Mouse (Mus musculus) CH12.LX (cell line): ENCODE measurements around the gene Dip2b. TPM values are rescaled to one million over a fixed set of nuclear protein-coding genes. Genes with fewer than 3 reads are reported as not detected.

ENCODE experiments used
- DNase-seq: peaks from one replicate; pipeline ENCODE4 v3.0.0-alpha.2; 2013; ENCODE audit errors: extremely low read depth
- H3K27ac ChIP-seq: 2 replicates; pipeline ENCODE4 v1.5.1; 2012; ENCODE audit warnings: low read depth, mild to moderate bottlenecking, control low read depth, moderate library complexity; ENCODE audit not compliant: insufficient read depth
- H3K27me3 ChIP-seq: replicated peaks from 2 replicates; pipeline ENCODE3; 2012; ENCODE audit warnings: inconsistent platforms
- H3K36me3 ChIP-seq, 2 experiments: replicated peaks in 1 of 2; 2 replicates each; pipeline versions ENCODE3 to v1.6.1; 2012; ENCODE audit warnings: inconsistent platforms in 1 of 2, low read length in 1 of 2, mild to moderate bottlenecking in 1 of 2, mixed read lengths in 1 of 2, moderate library complexity in 1 of 2; ENCODE audit not compliant: control insufficient read depth in 1 of 2, insufficient read depth in 1 of 2
- H3K4me1 ChIP-seq, 2 experiments: 2 replicates each; pipeline ENCODE4 v1.6.1; 2012; ENCODE audit warnings: inconsistent platforms in 1 of 2, moderate library complexity in 1 of 2; ENCODE audit not compliant: insufficient read depth in 2 of 2, control insufficient read depth in 1 of 2
- H3K4me2 ChIP-seq: 2 replicates; pipeline ENCODE4 v1.6.1; 2012; ENCODE audit warnings: low read depth, mild to moderate bottlenecking, control low read depth; ENCODE audit not compliant: poor library complexity, insufficient read depth, severe bottlenecking
- H3K4me3 ChIP-seq, 3 experiments: fragments of 150-350 bp in 1 of 3; sonication (generic) in 1 of 3; replicated peaks in 1 of 3; 2 replicates each; pipeline versions ENCODE3 to v1.5.1; 2011 to 2012; ENCODE audit warnings: low read depth in 2 of 3, low read length in 2 of 3, mild to moderate bottlenecking in 2 of 3, moderate library complexity in 2 of 3, control low read depth in 1 of 3, improper control_type of control experiment in 1 of 3, inconsistent platforms in 1 of 3, mixed read lengths in 1 of 3; ENCODE audit not compliant: poor library complexity in 1 of 3
- H3K79me2 ChIP-seq: replicated peaks from 2 replicates; pipeline ENCODE4 v1.6.1; 2012; ENCODE audit warnings: mild to moderate bottlenecking, moderate library complexity; ENCODE audit not compliant: control insufficient read depth, poor library complexity, insufficient read depth, severe bottlenecking; ENCODE audit errors: extremely low read depth
- H3K9ac ChIP-seq: 2 replicates; pipeline ENCODE4 v1.6.1; 2012; ENCODE audit warnings: low read depth, mild to moderate bottlenecking, control low read depth, moderate library complexity; ENCODE audit not compliant: insufficient read depth
- H3K9me3 ChIP-seq: replicated peaks from 2 replicates; pipeline ENCODE3; 2012; ENCODE audit warnings: low read length, inconsistent platforms, mixed read lengths
- BHLHE40 ChIP-seq: IDR thresholded peaks from 2 replicates; pipeline ENCODE4 v1.6.1; 2011; ENCODE audit warnings: mild to moderate bottlenecking, low read depth, low read length, improper control_type of control experiment
- CHD1 ChIP-seq: IDR thresholded peaks from 2 replicates; pipeline ENCODE4 v1.6.1; 2012; ENCODE audit warnings: low read depth, low read length, improper control_type of control experiment, inconsistent platforms
- ELF1 ChIP-seq: IDR thresholded peaks from 2 replicates; pipeline ENCODE4 v1.6.1; 2014; ENCODE audit warnings: low read depth, mild to moderate bottlenecking, inconsistent platforms, low read length, improper control_type of control experiment
- ETS1 ChIP-seq: conservative IDR thresholded peaks from 2 replicates; pipeline ENCODE4 v1.6.1; 2012; ENCODE audit warnings: low read depth, mild to moderate bottlenecking, inconsistent platforms, low read length, improper control_type of control experiment, moderate library complexity
- HCFC1 ChIP-seq: IDR thresholded peaks from 2 replicates; pipeline ENCODE4 v1.6.1; 2012; ENCODE audit warnings: low read depth, mild to moderate bottlenecking, inconsistent platforms, low read length, improper control_type of control experiment
- IRF4 ChIP-seq: IDR thresholded peaks from 2 replicates; pipeline ENCODE4 v1.6.1; 2014; ENCODE audit warnings: low read depth, mild to moderate bottlenecking, inconsistent platforms, low read length, improper control_type of control experiment
- JUN ChIP-seq: IDR thresholded peaks from 2 replicates; pipeline ENCODE4 v1.6.1; 2011; ENCODE audit warnings: low read depth, mild to moderate bottlenecking, low read length, improper control_type of control experiment, moderate library complexity; ENCODE audit not compliant: insufficient read depth
- MAFK ChIP-seq: IDR thresholded peaks from 2 replicates; pipeline ENCODE4 v1.6.1; 2011; ENCODE audit warnings: low read length, improper control_type of control experiment; ENCODE audit not compliant: insufficient replicate concordance
- MAX ChIP-seq: IDR thresholded peaks from 2 replicates; pipeline ENCODE4 v1.6.1; 2011; ENCODE audit warnings: low read length, improper control_type of control experiment
- MAZ ChIP-seq: IDR thresholded peaks from 2 replicates; pipeline ENCODE4 v1.6.1; 2012; ENCODE audit warnings: low read depth, mild to moderate bottlenecking, inconsistent platforms, low read length, improper control_type of control experiment, moderate library complexity
- MEF2A ChIP-seq: IDR thresholded peaks from 2 replicates; pipeline ENCODE4 v1.6.1; 2014; ENCODE audit warnings: low read depth, mild to moderate bottlenecking, inconsistent platforms, low read length, improper control_type of control experiment, borderline replicate concordance
- MYC ChIP-seq: IDR thresholded peaks from 2 replicates; pipeline ENCODE4 v1.6.1; 2011; ENCODE audit warnings: low read depth, mild to moderate bottlenecking, improper control_type of control experiment, low read length
- PAX5 ChIP-seq: IDR thresholded peaks from 2 replicates; pipeline ENCODE4 v1.6.1; 2012; ENCODE audit warnings: low read length, inconsistent platforms, mixed read lengths
- SIN3A ChIP-seq: IDR thresholded peaks from 2 replicates; pipeline ENCODE4 v1.6.1; 2012; ENCODE audit warnings: low read length, improper control_type of control experiment, inconsistent platforms
- SMC3 ChIP-seq: IDR thresholded peaks from 2 replicates; pipeline ENCODE4 v1.6.1; 2011; ENCODE audit warnings: low read depth, low read length, improper control_type of control experiment
- TBP ChIP-seq: conservative IDR thresholded peaks from 2 replicates; pipeline ENCODE4 v1.6.1; 2011; ENCODE audit warnings: low read depth, low read length, improper control_type of control experiment
- UBTF ChIP-seq: IDR thresholded peaks from 2 replicates; pipeline ENCODE4 v1.6.1; 2012; ENCODE audit warnings: low read depth, mild to moderate bottlenecking, inconsistent platforms, low read length, improper control_type of control experiment, moderate library complexity
- USF1 ChIP-seq: IDR thresholded peaks from 2 replicates; pipeline ENCODE4 v1.6.1; 2014; ENCODE audit warnings: low read depth, mild to moderate bottlenecking, inconsistent platforms, low read length, improper control_type of control experiment
- ZKSCAN1 ChIP-seq: IDR thresholded peaks from 2 replicates; pipeline ENCODE4 v1.6.1; 2012; ENCODE audit warnings: low read depth, inconsistent platforms, low read length, improper control_type of control experiment, borderline replicate concordance
- ZMIZ1 ChIP-seq: IDR thresholded peaks from 2 replicates; pipeline ENCODE4 v1.6.1; 2012; ENCODE audit warnings: low read depth, mild to moderate bottlenecking, inconsistent platforms, low read length, improper control_type of control experiment
- ZNF384 ChIP-seq: IDR thresholded peaks from 2 replicates; pipeline ENCODE4 v1.6.1; 2012; ENCODE audit warnings: low read depth, low read length, improper control_type of control experiment, inconsistent platforms
- dilution Hi-C: fragments of 300-500 bp; cut with MboI; formaldehyde crosslinking; loops from 2 replicates; pipeline ENCODE4 v1.14.3; 2020; ENCODE audit warnings: low sequenced_read_pairs; ENCODE audit not compliant: extremely low pct_unique_long_range_greater_than_20kb, extremely low pct_ligation_motif_present
- in situ Hi-C: fragments of 300-500 bp; cut with MboI; formaldehyde crosslinking; loops from 3 replicates; pipeline ENCODE4 v1.14.3; 2019; ENCODE audit warnings: low sequenced_read_pairs, low pct_ligation_motif_present, low pct_unique_long_range_greater_than_20kb, mixed read lengths
- polyA plus RNA-seq: library from polyadenylated mRNA; unstranded; fragments of >175 nt; gene quantifications from 2 replicates; pipeline ENCODE4 v1.2.1, GENCODE M21; 2012; ENCODE audit warnings: low read depth; ENCODE audit not compliant: insufficient read length
- total RNA-seq, 2 experiments: library from RNA; depleted of rRNA; stranded (reverse); fragments of 300-350 nt in 1 of 2; fragments of >200 nt in 1 of 2; gene quantifications; 2 replicates each; pipeline ENCODE4 v1.2.3; 2012 to 2014

Dip2b gene
- total and polyA plus RNA-seq, 3 experiments, result 15.7 to 18.2 (median 16.7) TPM

GRCm38 (mm10) chr15:100091818-100092217 lies 53.4 kb downstream of the Dip2b start:
- H3K4me1 ChIP-seq, result peaks cover 13 to 38% of the 10 kb centered on the region in 2 experiments
- in situ Hi-C loops (no loop called here), dilution Hi-C loops (no loop called here)
- peaks cover 0 to 23% of the 10 kb centered on the region in 2 experiments for H3K36me3 ChIP-seq
- no peak overlapping the region for H3K9ac ChIP-seq
- H3K4me2 ChIP-seq, result no peak overlapping the region
- H3K27ac ChIP-seq, result no peak overlapping the region
- no peak overlapping the region for H3K4me3 ChIP-seq
- H3K27me3 ChIP-seq, result no peaks in the 10 kb centered on the region
- no peak for TF ChIP-seq IRF4
- no peak for TF ChIP-seq JUN
- no peak for TF ChIP-seq SIN3A
- TF ChIP-seq ETS1, result no peak
- TF ChIP-seq, all 38 proteins: peak for 0
- DNase-seq, result no peak
- H3K9me3 ChIP-seq, result no peaks in the 10 kb centered on the region
- H3K79me2 ChIP-seq, result no peaks in the 10 kb centered on the region; the same call in 1 of the 2 replicates

- H3K9ac ChIP-seq, result no peak overlapping the region
- no peaks in the 10 kb centered on the region; the same call in 1 of the 2 replicates for H3K79me2 ChIP-seq
- H3K4me3 ChIP-seq, result no peak overlapping the region
- dilution Hi-C loops (no loop called here), in situ Hi-C loops (no loop called here)
- H3K27me3 ChIP-seq, result no peaks in the 10 kb centered on the region
- DNase-seq, result no peak
- no peak overlapping the region for H3K27ac ChIP-seq
- TF ChIP-seq BHLHE40 (no peak), ZKSCAN1 (no peak), ZNF384 (no peak), PAX5 (no peak), ELF1 (no peak), TBP (no peak), MAX (no peak), USF1 (no peak), MAZ (no peak), MEF2A (no peak), CHD1 (no peak), SMC3 (no peak), MYC (no peak), IRF4 (no peak), ZMIZ1 (no peak), HCFC1 (no peak), UBTF (no peak), MAFK (no peak)
- H3K4me2 ChIP-seq, result no peak overlapping the region
- peaks cover 13 to 38% of the 10 kb centered on the region in 2 experiments for H3K4me1 ChIP-seq
- H3K36me3 ChIP-seq, result peaks cover 0 to 25% of the 10 kb centered on the region in 2 experiments
- H3K9me3 ChIP-seq, result no peaks in the 10 kb centered on the region
These were observed 53.8 kb downstream of the Dip2b start for GRCm38 (mm10) chr15:100092258-100092657.
